Mouse (Mus musculus): ENCODE data around the gene Tex22. TPM values are rescaled to one million over a fixed set of nuclear protein-coding genes. Genes with fewer than 3 reads are reported as not detected.

Gene Tex22
- polyA plus RNA-seq, 1 experiment from 2014 or later = not detected

GRCm38 (mm10) chr12:113132567-113132966 lies 58.3 kb downstream of the Tex22 start:
- ATAC-seq (ENCODE audit: insufficient read depth) = peak; percentile 72
- H3K27ac ChIP-seq (ENCODE audit: low read depth) = peak overlapping the region; percentile 24; the same call in 1 of the 2 replicates
- peak; percentile 64 for DNase-seq
- no peak for TF ChIP-seq CTCF (IDR thresholded peaks at IDR 0.05; ENCODE audit: low read depth)
- H3K9me3 ChIP-seq (ENCODE audit: low read depth, low read length) = no peaks in the 10 kb centered on the region
- H3K36me3 ChIP-seq (ENCODE audit: insufficient read depth) = peaks cover 100% of the 10 kb centered on the region
- H3K4me1 ChIP-seq (ENCODE audit: insufficient read depth) = no peaks in the 10 kb centered on the region
- H3K4me3 ChIP-seq (ENCODE audit: low read depth, low read length) = no peak overlapping the region
- no peaks in the 10 kb centered on the region for H3K27me3 ChIP-seq (ENCODE audit: insufficient read depth, low read length)
- H3K4me2 ChIP-seq = no peak overlapping the region
- WGBS = 34% methylated on average over 2 of the region's 2 CpGs
- no peak overlapping the region for H3K9ac ChIP-seq

DNA sequence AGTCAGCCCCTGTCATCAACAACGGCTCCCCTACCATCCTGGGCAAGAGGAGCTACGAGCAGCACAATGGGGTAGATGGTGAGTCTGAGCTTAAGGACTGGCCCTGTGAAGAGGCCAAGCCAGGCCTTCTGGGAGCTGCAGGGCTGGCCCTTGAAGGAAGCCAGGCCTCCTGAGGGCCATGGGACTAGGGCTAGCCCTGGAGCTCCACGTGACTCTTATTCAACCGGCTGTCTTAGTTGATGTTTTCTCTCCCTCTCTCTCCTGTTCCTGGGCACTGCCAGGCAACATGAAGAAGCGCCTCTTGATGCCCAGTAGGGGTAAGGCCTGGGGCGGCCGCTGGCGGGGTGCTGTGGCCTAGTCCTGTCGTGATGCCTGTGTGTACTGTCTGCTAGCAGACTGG lies 59.0 kb downstream of the Tex22 start:
- H3K27me3 ChIP-seq (ENCODE audit: insufficient read depth, low read length) = no peaks in the 10 kb centered on the region
- H3K4me2 ChIP-seq = no peak overlapping the region
- H3K9me3 ChIP-seq (ENCODE audit: low read depth, low read length) = no peaks in the 10 kb centered on the region
- H3K27ac ChIP-seq (ENCODE audit: low read depth) = no peak overlapping the region
- no peak for DNase-seq
- H3K4me3 ChIP-seq (ENCODE audit: low read depth, low read length) = no peak overlapping the region
- peaks cover 100% of the 10 kb centered on the region for H3K36me3 ChIP-seq (ENCODE audit: insufficient read depth)
- 90% methylated on average over 9 of the region's 9 CpGs for WGBS
- H3K4me1 ChIP-seq (ENCODE audit: insufficient read depth) = no peaks in the 10 kb centered on the region
- no peak overlapping the region for H3K9ac ChIP-seq
- no peak; the same call in 1 of the 2 replicates for ATAC-seq (ENCODE audit: insufficient read depth)
- TF ChIP-seq CTCF (IDR thresholded peaks at IDR 0.05; ENCODE audit: low read depth) = no peak

DNA sequence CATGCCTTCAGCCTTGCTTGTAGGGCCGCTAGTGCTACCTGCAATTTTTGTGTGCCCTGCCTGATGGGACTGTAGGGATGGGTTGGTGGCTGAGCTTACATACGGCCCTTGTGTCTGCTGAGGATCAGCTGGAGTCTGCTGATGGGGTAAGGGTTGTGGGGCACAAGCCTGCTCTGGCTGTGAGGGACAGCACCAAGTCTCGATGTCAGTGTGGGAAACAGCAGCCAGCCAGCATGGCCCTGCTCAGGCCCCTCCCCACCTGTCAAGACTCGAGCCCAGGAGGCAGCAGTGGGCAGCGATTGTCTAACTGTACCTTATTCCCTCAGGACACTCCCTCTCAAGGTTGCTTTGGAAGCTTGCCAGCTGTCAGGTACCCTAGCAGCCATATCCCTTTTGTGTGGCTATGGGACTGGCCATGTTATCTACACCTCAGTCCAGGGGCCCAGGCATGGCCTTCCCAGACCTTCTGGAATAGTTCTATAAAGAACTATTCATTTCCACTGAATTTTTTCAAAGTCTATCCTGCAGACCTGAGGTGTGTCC lies 59.6 kb downstream of the Tex22 start:
- no peak overlapping the region for H3K9ac ChIP-seq
- H3K27me3 ChIP-seq (ENCODE audit: insufficient read depth, low read length) = no peaks in the 10 kb centered on the region
- H3K4me2 ChIP-seq = no peak overlapping the region
- H3K9me3 ChIP-seq (ENCODE audit: low read depth, low read length) = no peaks in the 10 kb centered on the region
- H3K4me1 ChIP-seq (ENCODE audit: insufficient read depth) = peaks cover 3% of the 10 kb centered on the region
- DNase-seq = no peak
- WGBS = 68% methylated on average over 5 of the region's 5 CpGs
- ATAC-seq (ENCODE audit: insufficient read depth) = no peak
- TF ChIP-seq CTCF (IDR thresholded peaks at IDR 0.05; ENCODE audit: low read depth) = no peak
- H3K27ac ChIP-seq (ENCODE audit: low read depth) = no peak overlapping the region
- H3K4me3 ChIP-seq (ENCODE audit: low read depth, low read length) = no peak overlapping the region
- H3K36me3 ChIP-seq (ENCODE audit: insufficient read depth) = peaks cover 99% of the 10 kb centered on the region

DNA sequence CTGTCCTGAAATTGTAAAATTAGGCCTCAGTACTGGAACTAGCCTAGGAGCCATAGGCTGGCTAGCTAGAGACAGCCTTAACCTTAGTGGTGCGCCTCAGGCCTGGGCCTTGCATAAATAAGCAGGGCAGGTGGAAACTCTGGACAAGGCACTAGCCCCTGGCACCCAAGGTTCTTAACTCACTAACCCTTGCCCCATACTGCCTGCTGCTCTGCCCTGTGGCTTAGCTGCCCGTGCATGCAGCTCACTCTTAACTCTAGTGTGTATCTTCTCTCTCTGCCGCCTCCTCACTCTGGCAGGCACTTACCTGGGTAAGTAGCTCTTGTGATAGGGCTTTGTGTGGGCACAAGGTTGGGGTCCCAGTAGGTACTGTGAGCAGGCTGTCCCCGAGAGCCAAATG lies 60.2 kb downstream of the Tex22 start:
- no peak overlapping the region for H3K4me3 ChIP-seq (ENCODE audit: low read depth, low read length)
- WGBS = 84% methylated on average over 4 of the region's 4 CpGs
- ATAC-seq (ENCODE audit: insufficient read depth) = no peak
- no peak for TF ChIP-seq CTCF (IDR thresholded peaks at IDR 0.05; ENCODE audit: low read depth)
- H3K9me3 ChIP-seq (ENCODE audit: low read depth, low read length) = no peaks in the 10 kb centered on the region
- no peak for DNase-seq
- peaks cover 93% of the 10 kb centered on the region for H3K36me3 ChIP-seq (ENCODE audit: insufficient read depth)
- no peak overlapping the region for H3K4me2 ChIP-seq
- no peaks in the 10 kb centered on the region for H3K27me3 ChIP-seq (ENCODE audit: insufficient read depth, low read length)
- no peak overlapping the region for H3K27ac ChIP-seq (ENCODE audit: low read depth)
- H3K4me1 ChIP-seq (ENCODE audit: insufficient read depth) = peaks cover 7% of the 10 kb centered on the region
- no peak overlapping the region for H3K9ac ChIP-seq

DNA sequence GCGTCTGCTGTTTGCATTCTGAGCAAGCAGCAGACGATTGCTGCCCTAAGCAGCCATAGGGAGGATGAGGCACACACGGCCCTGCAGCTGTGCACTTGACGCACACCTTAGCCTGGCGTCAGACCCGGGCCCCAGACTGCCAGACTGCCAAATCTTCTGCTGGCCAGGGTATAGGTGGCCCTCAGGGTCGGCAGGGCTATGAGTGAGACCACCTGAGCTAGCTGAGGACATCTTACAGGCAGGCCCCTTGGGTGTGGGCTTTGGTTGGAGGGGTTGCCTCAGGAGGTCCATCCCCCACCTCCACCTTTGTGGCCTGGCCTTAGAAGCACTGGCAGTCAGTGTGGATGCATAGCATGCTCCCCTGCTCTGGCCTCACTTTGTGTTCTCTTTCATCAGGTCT lies 61.1 kb downstream of the Tex22 start:
- Histone ChIP-seq H3K4me1 (ENCODE audit: insufficient read depth) (peaks cover 7% of the 10 kb centered on the region), H3K27ac (ENCODE audit: low read depth) (no peak overlapping the region), H3K9me3 (ENCODE audit: low read depth, low read length) (no peaks in the 10 kb centered on the region), H3K9ac (no peak overlapping the region), H3K36me3 (ENCODE audit: insufficient read depth) (peaks cover 84% of the 10 kb centered on the region), H3K4me3 (ENCODE audit: low read depth, low read length) (no peak overlapping the region), H3K27me3 (ENCODE audit: insufficient read depth, low read length) (no peaks in the 10 kb centered on the region), H3K4me2 (no peak overlapping the region)
- ATAC-seq (ENCODE audit: insufficient read depth) = no peak
- 84% methylated on average over 7 of the region's 7 CpGs for WGBS
- TF ChIP-seq CTCF (IDR thresholded peaks at IDR 0.05; ENCODE audit: low read depth) = no peak
- no peak for DNase-seq

- no peak overlapping the region for H3K27ac ChIP-seq (ENCODE audit: low read depth)
- ATAC-seq (ENCODE audit: insufficient read depth) (no peak), DNase-seq (no peak)
- H3K27me3 ChIP-seq (ENCODE audit: insufficient read depth, low read length) = no peaks in the 10 kb centered on the region
- H3K36me3 ChIP-seq (ENCODE audit: insufficient read depth) = peaks cover 73% of the 10 kb centered on the region
- H3K9ac ChIP-seq = no peak overlapping the region
- no peak overlapping the region for H3K4me3 ChIP-seq (ENCODE audit: low read depth, low read length)
- H3K4me1 ChIP-seq (ENCODE audit: insufficient read depth) = peaks cover 12% of the 10 kb centered on the region
- no peak overlapping the region for H3K4me2 ChIP-seq
- no peaks in the 10 kb centered on the region for H3K9me3 ChIP-seq (ENCODE audit: low read depth, low read length)
- 74% methylated on average over 17 of the region's 17 CpGs for WGBS
- 0 out of 2 replicates have a peak, but pooled peaks have one; percentile 13 for TF ChIP-seq CTCF (IDR thresholded peaks at IDR 0.05; ENCODE audit: low read depth)
Observed at GRCm38 (mm10) chr12:113136492-113137020, 62.3 kb downstream of the Tex22 start.

DNA sequence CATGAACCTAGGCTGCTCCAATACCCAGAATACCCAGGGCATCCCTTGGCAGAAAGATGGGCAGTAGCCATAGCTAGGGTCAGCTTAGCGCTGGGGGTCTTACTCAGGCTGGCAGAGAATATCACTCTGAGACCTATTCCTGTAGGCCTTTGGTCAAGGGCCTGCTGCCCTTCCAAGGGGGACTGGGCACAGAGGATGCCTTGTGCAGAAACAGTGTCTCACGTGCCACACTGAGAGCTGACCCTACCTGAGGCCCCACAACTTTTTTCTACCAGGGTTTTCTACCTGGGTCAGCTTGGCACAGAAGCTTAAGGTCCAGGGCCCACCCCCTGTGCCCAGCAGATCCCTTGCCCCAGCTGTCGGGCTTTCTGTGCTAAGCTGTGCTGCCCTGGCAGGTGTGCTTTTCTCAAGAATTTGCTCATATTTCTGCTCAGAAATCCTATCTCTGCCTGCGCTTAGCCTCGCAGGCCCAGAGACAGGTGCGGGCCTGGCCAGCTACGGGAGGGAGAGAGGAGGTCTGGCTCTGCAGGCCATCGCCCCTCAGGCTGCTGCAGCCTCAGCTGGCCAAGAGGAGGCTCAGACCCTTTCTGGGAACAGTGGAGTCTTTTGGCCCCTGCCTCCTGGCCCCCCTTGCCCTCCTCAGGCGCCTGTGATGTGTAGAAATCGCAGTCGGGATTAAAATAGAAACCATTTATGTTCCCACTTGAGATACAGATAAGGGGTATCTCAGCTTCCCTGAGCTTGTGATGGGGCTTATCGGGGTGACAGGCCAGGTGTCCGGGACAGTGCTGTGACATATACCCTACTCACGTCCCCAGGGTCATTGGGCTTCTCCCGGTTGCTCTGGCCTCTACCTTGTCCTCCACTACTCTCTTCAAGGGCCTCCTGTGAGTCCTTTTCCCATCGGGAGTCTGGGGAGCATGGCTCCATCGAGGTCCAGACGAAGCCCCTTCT lies 63.2 kb downstream of the Tex22 start:
- no peaks in the 10 kb centered on the region for H3K27me3 ChIP-seq (ENCODE audit: insufficient read depth, low read length)
- 77% methylated on average over 18 of the region's 18 CpGs for WGBS
- no peak overlapping the region for H3K4me3 ChIP-seq (ENCODE audit: low read depth, low read length)
- DNase-seq (no peak), ATAC-seq (ENCODE audit: insufficient read depth) (no peak)
- peaks cover 22% of the 10 kb centered on the region for H3K4me1 ChIP-seq (ENCODE audit: insufficient read depth)
- H3K9ac ChIP-seq = no peak overlapping the region
- H3K4me2 ChIP-seq = no peak overlapping the region
- H3K9me3 ChIP-seq (ENCODE audit: low read depth, low read length) = no peaks in the 10 kb centered on the region
- no peak for TF ChIP-seq CTCF (IDR thresholded peaks at IDR 0.05; ENCODE audit: low read depth)
- peak overlapping the region; percentile 10; the same call in 1 of the 2 replicates for H3K27ac ChIP-seq (ENCODE audit: low read depth)
- peaks cover 63% of the 10 kb centered on the region for H3K36me3 ChIP-seq (ENCODE audit: insufficient read depth)

All from lung, embryonic 14.5 days (tissue).